Mouse (Mus musculus) heart, adult 2 months (tissue): ENCODE data around the gene Slc19a1.

ENCODE experiments used
- CTCF ChIP-seq: fragments of 200-600 bp; IDR thresholded peaks from 2 replicates; pipeline ENCODE4 v1.8.1; 2022; ENCODE audit warnings: antibody characterized with exemption, mild to moderate bottlenecking, moderate library complexity
- POLR2A ChIP-seq: fragments of 200-500 bp; IDR thresholded peaks from 2 replicates; pipeline ENCODE4 v1.6.1; 2011; ENCODE audit warnings: mild to moderate bottlenecking, low read depth, low read length, control low read depth; ENCODE audit not compliant: insufficient read depth

- TF ChIP-seq CTCF: no peak
- no peak for TF ChIP-seq POLR2A
Observed at GRCm38 (mm10) chr10:77030666-77031065, 1.4 kb upstream of the Slc19a1 start.
